Mouse (Mus musculus) adrenal gland, adult 2 months (tissue): ENCODE measurements around the gene Gm9945. TPM values are rescaled to one million over a fixed set of nuclear protein-coding genes. Genes with fewer than 3 reads are reported as not detected.

Experiments used
- DNase-seq: peaks from one replicate; pipeline ENCODE4 v3.0.0; 2021
- polyA plus RNA-seq: library from polyadenylated mRNA; depleted of rRNA; stranded (reverse); fragments of >200 nt; gene quantifications from 2 replicates; pipeline ENCODE4 v1.2.3, GENCODE M21; 2012
- total RNA-seq, 2 experiments: library from RNA; stranded (reverse); gene quantifications; 2 replicates each; pipeline ENCODE4 v1.2.3; 2021

The Gm9945 gene
- total and polyA plus RNA-seq, 3 experiments: not detected

GRCm38 (mm10) chr11:53493243-53493955 is 13.4 kb downstream of the Gm9945 start:
- DNase-seq: peak; percentile 55

- no peak for DNase-seq
Observed at GRCm38 (mm10) chr11:53495417-53495816, 15.5 kb downstream of the Gm9945 start.

GRCm38 (mm10) chr11:53496946-53497345 is 17.0 kb downstream of the Gm9945 start:
- no peak for DNase-seq

- DNase-seq: no peak
Observed at GRCm38 (mm10) chr11:53500569-53500968, 20.6 kb downstream of the Gm9945 start.

- no peak for DNase-seq
Observed at GRCm38 (mm10) chr11:53502039-53502765, 22.2 kb downstream of the Gm9945 start.

- DNase-seq: no peak
Observed at GRCm38 (mm10) chr11:53503738-53504137, 23.8 kb downstream of the Gm9945 start.

GRCm38 (mm10) chr11:53504376-53504775 is 24.4 kb downstream of the Gm9945 start:
- DNase-seq: no peak

GRCm38 (mm10) chr11:53505026-53505663 is 25.2 kb downstream of the Gm9945 start:
- DNase-seq: no peak

- no peak for DNase-seq
Observed at GRCm38 (mm10) chr11:53507098-53507805, 27.3 kb downstream of the Gm9945 start.

- peak; percentile 88 for DNase-seq
Observed at GRCm38 (mm10) chr11:53508152-53508551, 28.2 kb downstream of the Gm9945 start.

GRCm38 (mm10) chr11:53508591-53508990 is 28.6 kb downstream of the Gm9945 start:
- no peak for DNase-seq

- DNase-seq: no peak
Observed at GRCm38 (mm10) chr11:53510351-53510750, 30.4 kb downstream of the Gm9945 start.

GRCm38 (mm10) chr11:53516775-53517627 is 37.0 kb downstream of the Gm9945 start:
- no peak for DNase-seq

GRCm38 (mm10) chr11:53518759-53519158 is 38.8 kb downstream of the Gm9945 start:
- DNase-seq: no peak

- DNase-seq: peak; percentile 85
Observed at GRCm38 (mm10) chr11:53519207-53520121, 39.5 kb downstream of the Gm9945 start, which contains the start of gene Sept8. Gene Sept8 (plus strand): TSS chr11:53519257.

GRCm38 (mm10) chr11:53520122-53520978 is 40.4 kb downstream of the Gm9945 start:
- peak; percentile 67 for DNase-seq

GRCm38 (mm10) chr11:53521120-53521820 is 41.3 kb downstream of the Gm9945 start:
- no peak for DNase-seq

GRCm38 (mm10) chr11:53521821-53522131 is 41.8 kb downstream of the Gm9945 start:
- DNase-seq: no peak

- DNase-seq: no peak
Observed at GRCm38 (mm10) chr11:53522362-53522761, 42.4 kb downstream of the Gm9945 start.
